In the genomic region with DNA sequence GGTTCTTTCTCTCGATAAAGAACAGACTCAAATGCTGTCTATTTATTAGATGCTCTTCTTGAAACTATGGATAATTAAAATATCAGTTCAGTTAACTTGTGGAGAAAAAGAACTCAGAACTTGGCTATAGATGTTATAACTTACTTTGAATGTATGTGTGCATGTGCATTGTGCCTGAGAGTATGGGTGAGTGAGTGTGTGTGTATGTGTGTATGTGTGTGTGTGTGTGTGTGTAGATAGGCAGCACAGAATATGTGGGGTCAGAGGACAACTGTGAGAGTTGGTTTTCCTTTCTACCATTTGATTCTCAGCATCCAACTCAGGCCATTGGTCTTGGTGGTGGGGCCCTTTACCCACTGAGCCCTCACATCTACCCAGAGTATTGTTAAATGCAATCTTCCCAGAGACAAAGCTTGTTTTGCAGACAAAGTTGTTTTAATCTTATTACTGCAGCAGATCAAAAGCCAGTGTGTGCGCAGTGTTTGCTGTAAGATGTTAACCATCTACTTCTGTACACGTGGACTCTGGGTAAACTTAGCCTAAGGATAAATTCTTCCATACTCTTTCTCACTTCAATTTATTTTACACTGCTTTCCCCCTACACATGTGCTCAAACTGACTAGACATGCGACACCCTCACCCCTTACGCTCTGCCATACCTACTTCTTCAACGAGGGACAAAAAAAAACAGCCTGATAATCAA, we compare ENCODE assay signal across 14 mouse cellular contexts. TPM values are rescaled to one million over a fixed set of nuclear protein-coding genes. Genes with fewer than 3 reads are reported as not detected.
DNase-seq lines count a peak whose midpoint lies in the region; ATAC-seq and TF ChIP-seq lines count a peak whose summit lies in the region.
"Not testable (repeated sequence)": the region's sequence is repeated elsewhere in the genome, so short reads cannot be mapped to it uniquely, and the experiment has no call there.
"Had no signal": no experiment of that assay in that cellular context is flagged by ENCODE, and none has a peak within 500 bp of the region (broad histone marks: within the 10 kb centered on the region; RNA-seq: fewer than 3 reads in every experiment).

No protein-coding gene starts in this region.

- TF ChIP-seq CTCF in kidney, postnatal 0 days (IDR thresholded peaks at IDR 0.05; ENCODE audit: low read depth); lung, embryonic 14.5 days (IDR thresholded peaks at IDR 0.05; ENCODE audit: low read depth); midbrain, postnatal 0 days (IDR thresholded peaks at IDR 0.05): not testable (repeated sequence)

- not testable (repeated sequence) for H3K36me3 ChIP-seq in forebrain, embryonic 11.5 days (ENCODE audit: control insufficient read depth, insufficient read depth, low read length); heart, embryonic 12.5 days; hindbrain, embryonic 15.5 days; kidney, postnatal 0 days (ENCODE audit: insufficient read depth, low read length); lung, embryonic 14.5 days (ENCODE audit: insufficient read depth); midbrain, postnatal 0 days (ENCODE audit: insufficient read depth, low read length)

- peak; percentile 30 for DNase-seq in MN1 (ENCODE audit: low spot score)
- peak; percentile 51 for DNase-seq in forebrain, embryonic 11.5 days (ENCODE audit: low spot score)
- DNase-seq in kidney, postnatal 0 days (ENCODE audit: low spot score): not testable (repeated sequence)
- DNase-seq in lung, embryonic 14.5 days: peak; percentile 24
- DNase-seq in midbrain, postnatal 0 days (ENCODE audit: low spot score): peak; percentile 34
- DNase-seq in thymus, postnatal 0 days (ENCODE audit: low spot score): peak; percentile 17

- not testable (repeated sequence) for H3K4me2 ChIP-seq in forebrain, embryonic 11.5 days (ENCODE audit: low read depth, low read length, severe bottlenecking); heart, embryonic 12.5 days; hindbrain, embryonic 15.5 days; kidney, postnatal 0 days (ENCODE audit: low read length); lung, embryonic 14.5 days; midbrain, postnatal 0 days (ENCODE audit: low read depth, low read length, poor library complexity, severe bottlenecking)

- not testable (repeated sequence) for H3K4me3 ChIP-seq in forebrain, embryonic 11.5 days (ENCODE audit: low read depth, low read length); heart, embryonic 12.5 days; hindbrain, embryonic 15.5 days; kidney, postnatal 0 days (replicated peaks; ENCODE audit: low read depth, low read length); lung, embryonic 14.5 days (ENCODE audit: low read depth, low read length); midbrain, postnatal 0 days (ENCODE audit: low read depth, low read length)

- WGBS in forebrain, embryonic 11.5 days: 71% methylated on average over 6 of the region's 6 CpGs
- 55% methylated on average over 6 of the region's 6 CpGs for WGBS in heart, embryonic 12.5 days
- 67% methylated on average over 6 of the region's 6 CpGs for WGBS in hindbrain, embryonic 15.5 days
- WGBS in kidney, postnatal 0 days: 66% methylated on average over 6 of the region's 6 CpGs
- WGBS in lung, embryonic 14.5 days: 66% methylated on average over 6 of the region's 6 CpGs
- WGBS in midbrain, postnatal 0 days: 69% methylated on average over 6 of the region's 6 CpGs

- H3K27me3 ChIP-seq in forebrain, embryonic 11.5 days (ENCODE audit: control insufficient read depth, insufficient read depth, low read length); heart, embryonic 12.5 days (replicated peaks); hindbrain, embryonic 15.5 days; kidney, postnatal 0 days (ENCODE audit: insufficient read depth, low read length); lung, embryonic 14.5 days (ENCODE audit: insufficient read depth, low read length); midbrain, postnatal 0 days (ENCODE audit: insufficient read depth, low read length): not testable (repeated sequence)

- not testable (repeated sequence) for H3K27ac ChIP-seq in forebrain, embryonic 11.5 days (ENCODE audit: low read depth, low read length); heart, embryonic 12.5 days (ENCODE audit: poor library complexity, severe bottlenecking); hindbrain, embryonic 15.5 days (replicated peaks); kidney, postnatal 0 days; lung, embryonic 14.5 days (ENCODE audit: low read depth); midbrain, postnatal 0 days (ENCODE audit: low read depth, low read length)

- not testable (repeated sequence) for H3K9ac ChIP-seq in forebrain, embryonic 11.5 days (ENCODE audit: low read length); heart, embryonic 12.5 days; hindbrain, embryonic 15.5 days; kidney, postnatal 0 days (ENCODE audit: low read depth, low read length); lung, embryonic 14.5 days; midbrain, postnatal 0 days (replicated peaks; ENCODE audit: low read length, poor library complexity, severe bottlenecking)

- peaks cover 16% of the 10 kb centered on the region for H3K9me3 ChIP-seq in forebrain, embryonic 11.5 days (ENCODE audit: control insufficient read depth, low read length)
- peaks cover 29% of the 10 kb centered on the region for H3K9me3 ChIP-seq in heart, embryonic 12.5 days (replicated peaks)
- H3K9me3 ChIP-seq in hindbrain, embryonic 15.5 days: peaks cover 43% of the 10 kb centered on the region
- H3K9me3 ChIP-seq in kidney, postnatal 0 days (replicated peaks; ENCODE audit: low read length); lung, embryonic 14.5 days (ENCODE audit: low read depth, low read length): not testable (repeated sequence)
- H3K9me3 ChIP-seq in midbrain, postnatal 0 days (ENCODE audit: low read length): peaks cover 34% of the 10 kb centered on the region

- ATAC-seq in forebrain, embryonic 11.5 days (replicated peaks; ENCODE audit: low FRiP score): peak; percentile 72
- ATAC-seq in heart, embryonic 12.5 days (ENCODE audit: insufficient number of reproducible peaks, low FRiP score): peak; percentile 80
- peak; percentile 69; the same call in 1 of the 2 replicates for ATAC-seq in hindbrain, embryonic 15.5 days (ENCODE audit: low FRiP score, low read depth)
- peak; percentile 74 for ATAC-seq in kidney, postnatal 0 days (replicated peaks; ENCODE audit: low FRiP score, low read depth)
- ATAC-seq in lung, embryonic 14.5 days (ENCODE audit: insufficient read depth): not testable (repeated sequence)
- ATAC-seq in midbrain, postnatal 0 days (ENCODE audit: low FRiP score): peak; percentile 81

- H3K4me1 ChIP-seq in forebrain, embryonic 11.5 days (replicated peaks; ENCODE audit: control insufficient read depth, insufficient read depth, low read length); heart, embryonic 12.5 days (replicated peaks); hindbrain, embryonic 15.5 days (replicated peaks); kidney, postnatal 0 days (replicated peaks; ENCODE audit: insufficient read depth, low read length); lung, embryonic 14.5 days (ENCODE audit: insufficient read depth); midbrain, postnatal 0 days (ENCODE audit: insufficient read depth, low read length): not testable (repeated sequence)

RNA-seq across cellular contexts. Expression of a gene that starts 21.1 kb away (rescaled TPM):
- polyA plus RNA-seq in forebrain, embryonic 11.5 days (2014; fragmentation: Nextera tagmentation; extraction: Ambion mirVana): not detected in 2 replicates
- not detected in 2 replicates for polyA plus RNA-seq in heart, embryonic 12.5 days (2016; fragmentation: Nextera tagmentation; extraction: Ambion mirVana)
- not detected in 2 replicates for polyA plus RNA-seq in hindbrain, embryonic 15.5 days (2015; fragmentation: Nextera tagmentation; extraction: Ambion mirVana)
- polyA plus RNA-seq in kidney, postnatal 0 days (2015; fragmentation: Nextera tagmentation; extraction: Ambion mirVana): not detected in 2 replicates
- polyA plus RNA-seq in lung, embryonic 14.5 days (2014; fragmentation: Nextera tagmentation; extraction: Ambion mirVana): not detected in 2 replicates
- total RNA-seq in midbrain, postnatal 0 days (2014; rRNA removed): not detected in 2 replicates
- polyA plus RNA-seq in midbrain, postnatal 0 days (2015; fragmentation: Nextera tagmentation; extraction: Ambion mirVana): not detected in 2 replicates
- polyA plus RNA-seq in thymus, postnatal 0 days (2015; fragmentation: Nextera tagmentation; extraction: Ambion mirVana): 0.17 and 0.27 TPM in 2 replicates
- total RNA-seq: adrenal gland, postnatal 36 days; gastrocnemius, postnatal 36 days; heart, postnatal 14 days had no signal
- polyA plus RNA-seq: embryonic facial prominence, embryonic 10.5 days; midbrain, embryonic 10.5 days; urinary bladder, adult 2 months had no signal

RNA-seq across cellular contexts. Expression of a gene that starts 31.6 kb away (rescaled TPM):
- not detected in 2 replicates for polyA plus RNA-seq in forebrain, embryonic 11.5 days (2014; fragmentation: Nextera tagmentation; extraction: Ambion mirVana)
- polyA plus RNA-seq in heart, embryonic 12.5 days (2016; fragmentation: Nextera tagmentation; extraction: Ambion mirVana): 0.29 and 0.69 TPM in 2 replicates
- not detected in 2 replicates for polyA plus RNA-seq in hindbrain, embryonic 15.5 days (2015; fragmentation: Nextera tagmentation; extraction: Ambion mirVana)
- not detected in 2 replicates for polyA plus RNA-seq in kidney, postnatal 0 days (2015; fragmentation: Nextera tagmentation; extraction: Ambion mirVana)
- polyA plus RNA-seq in lung, embryonic 14.5 days (2014; fragmentation: Nextera tagmentation; extraction: Ambion mirVana): not detected in 2 replicates
- not detected in 2 replicates for total RNA-seq in midbrain, postnatal 0 days (2014; rRNA removed)
- polyA plus RNA-seq in midbrain, postnatal 0 days (2015; fragmentation: Nextera tagmentation; extraction: Ambion mirVana): not detected in 2 replicates
- 0.17 and 0.50 TPM in 2 replicates for polyA plus RNA-seq in thymus, postnatal 0 days (2015; fragmentation: Nextera tagmentation; extraction: Ambion mirVana)
- total RNA-seq: adrenal gland, postnatal 36 days; gastrocnemius, postnatal 36 days; heart, postnatal 14 days had no signal
- polyA plus RNA-seq: embryonic facial prominence, embryonic 10.5 days; midbrain, embryonic 10.5 days had no signal
